Mouse (Mus musculus) CH12.LX (cell line): ENCODE results near the gene Zfp626.

Source experiments
- CTCF ChIP-seq, 2 experiments: IDR thresholded peaks in 1 of 2; conservative IDR thresholded peaks in 1 of 2; 2 replicates each; pipeline ENCODE4 v1.5.1; 2011 to 2012; ENCODE audit warnings: low read depth in 2 of 2, low read length in 2 of 2, improper control_type of control experiment in 1 of 2, inconsistent platforms in 1 of 2, mild to moderate bottlenecking in 1 of 2, moderate library complexity in 1 of 2
- E2F4 ChIP-seq: IDR thresholded peaks from 2 replicates; pipeline ENCODE4 v1.6.1; 2011; ENCODE audit warnings: low read depth, low read length, improper control_type of control experiment; ENCODE audit not compliant: insufficient replicate concordance
- EP300 ChIP-seq: IDR thresholded peaks from 2 replicates; pipeline ENCODE4 v1.6.1; 2011; ENCODE audit warnings: low read length, improper control_type of control experiment
- HCFC1 ChIP-seq: IDR thresholded peaks from 2 replicates; pipeline ENCODE4 v1.6.1; 2012; ENCODE audit warnings: low read depth, mild to moderate bottlenecking, inconsistent platforms, low read length, improper control_type of control experiment
- MAZ ChIP-seq: IDR thresholded peaks from 2 replicates; pipeline ENCODE4 v1.6.1; 2012; ENCODE audit warnings: low read depth, mild to moderate bottlenecking, inconsistent platforms, low read length, improper control_type of control experiment, moderate library complexity
- MEF2A ChIP-seq: IDR thresholded peaks from 2 replicates; pipeline ENCODE4 v1.6.1; 2014; ENCODE audit warnings: low read depth, mild to moderate bottlenecking, inconsistent platforms, low read length, improper control_type of control experiment, borderline replicate concordance
- MXI1 ChIP-seq: IDR thresholded peaks from 2 replicates; pipeline ENCODE4 v1.6.1; 2011; ENCODE audit warnings: mild to moderate bottlenecking, low read depth, low read length, improper control_type of control experiment
- NELFE ChIP-seq: IDR thresholded peaks from 2 replicates; pipeline ENCODE4 v1.6.1; 2011; ENCODE audit warnings: low read depth, low read length, improper control_type of control experiment
- PAX5 ChIP-seq: IDR thresholded peaks from 2 replicates; pipeline ENCODE4 v1.6.1; 2012; ENCODE audit warnings: low read length, inconsistent platforms, mixed read lengths
- POLR2AphosphoS2 ChIP-seq: IDR thresholded peaks from 2 replicates; pipeline ENCODE4 v1.6.1; 2011; ENCODE audit warnings: low read depth, low read length, improper control_type of control experiment
- ZMIZ1 ChIP-seq: IDR thresholded peaks from 2 replicates; pipeline ENCODE4 v1.6.1; 2012; ENCODE audit warnings: low read depth, mild to moderate bottlenecking, inconsistent platforms, low read length, improper control_type of control experiment

GRCm38 (mm10) chr7:27797906-27798811 is 8.8 kb upstream of the Zfp626 start:
- no peak for TF ChIP-seq POLR2AphosphoS2
- TF ChIP-seq MEF2A = no peak
- TF ChIP-seq MXI1 = no peak
- TF ChIP-seq CTCF (conservative IDR thresholded peaks at IDR 0.05 in 1 of 2, IDR thresholded peaks at IDR 0.05 in 1 of 2; ENCODE audit: low read depth in 2 of 2, low read length in 2 of 2) = peak in 1 of 2 experiments; percentile 19; a peak in 1 of 4 replicates
- TF ChIP-seq EP300 = no peak
- TF ChIP-seq MAZ = no peak
- no peak for TF ChIP-seq NELFE
- no peak for TF ChIP-seq HCFC1
- TF ChIP-seq PAX5 = no peak
- no peak for TF ChIP-seq ZMIZ1
- no peak for TF ChIP-seq E2F4
